Mouse (Mus musculus): ENCODE measurements around the gene Idua. TPM values are rescaled to one million over a fixed set of nuclear protein-coding genes. Genes with fewer than 3 reads are reported as not detected.

Gene Idua
- total RNA-seq, 4 experiments from 2014 or later: 17.9 to 27.3 (median 21.1) TPM

DNA sequence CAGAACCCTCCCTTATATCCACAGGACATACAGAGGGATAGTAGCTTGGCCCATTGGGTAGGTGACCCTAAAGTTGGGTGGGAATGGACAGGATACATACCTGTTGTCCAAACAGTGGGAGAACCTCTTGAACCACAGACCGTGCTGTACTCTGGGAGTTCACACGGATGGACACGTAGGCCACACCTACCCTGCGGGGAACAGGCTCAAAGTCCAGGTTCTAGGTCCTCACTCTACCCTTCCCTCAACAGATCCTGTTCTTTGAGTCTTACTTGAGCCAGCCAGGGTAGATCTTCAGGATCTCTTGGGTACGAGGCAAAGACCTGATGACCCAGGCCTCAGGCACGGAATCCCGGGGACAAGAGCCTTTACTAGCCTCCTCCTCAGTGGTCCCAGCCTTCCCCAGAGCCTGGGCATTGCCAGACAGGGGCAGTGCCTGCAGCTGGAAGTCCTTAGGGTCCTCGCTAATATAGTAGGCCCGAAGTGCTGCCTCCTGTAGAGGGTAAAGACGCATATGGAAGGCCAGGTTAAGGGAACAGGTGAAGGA, 5.6 kb upstream of the Idua start:
- no peak for DNase-seq (ENCODE audit: low spot score)

DNA sequence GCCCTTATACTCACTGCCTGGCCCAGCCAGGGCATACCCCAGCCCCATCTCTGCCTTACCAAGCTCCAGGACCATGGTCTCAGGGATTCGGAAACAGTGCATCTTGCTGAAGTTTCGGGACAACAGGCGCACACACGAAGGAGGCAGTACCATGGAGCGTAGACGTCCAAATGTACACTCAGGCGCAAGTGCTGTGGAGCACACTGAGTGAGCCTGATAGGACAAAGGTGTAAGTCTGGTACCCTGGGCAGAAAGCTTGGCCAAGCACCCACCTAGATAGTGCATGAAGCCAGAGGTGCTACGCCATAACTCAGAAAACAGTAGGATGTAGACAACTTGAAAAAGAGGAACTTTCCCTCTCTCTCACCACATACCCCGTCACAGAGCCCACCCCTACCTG, 4.8 kb upstream of the Idua start:
- no peak for DNase-seq (ENCODE audit: low spot score)

GRCm38 (mm10) chr5:108655891-108656650, 4.1 kb upstream of the Idua start:
- no peak for DNase-seq (ENCODE audit: low spot score)

GRCm38 (mm10) chr5:108657406-108657805, 2.7 kb upstream of the Idua start:
- DNase-seq (ENCODE audit: low spot score): no peak

DNA sequence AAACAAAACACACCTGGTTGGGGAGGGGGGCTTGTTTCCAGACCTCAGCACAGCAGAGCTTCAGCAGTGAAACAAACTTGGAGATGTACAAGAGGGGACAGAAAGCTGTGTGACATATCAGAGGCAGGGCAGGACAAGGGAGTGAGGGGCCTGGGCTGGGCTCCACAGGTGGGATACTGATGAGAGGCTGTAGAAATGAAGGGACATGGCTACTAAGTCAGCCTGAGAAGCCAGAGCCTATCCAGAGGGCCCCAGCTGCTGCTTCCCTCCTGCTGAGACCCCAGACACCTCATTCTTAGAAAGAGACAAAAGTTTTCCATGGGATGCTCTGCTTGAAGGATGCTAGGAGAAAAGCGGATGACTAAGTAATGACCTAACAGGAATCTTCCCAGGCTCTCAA, 1.5 kb upstream of the Idua start:
- no peak for DNase-seq (ENCODE audit: low spot score)

DNA sequence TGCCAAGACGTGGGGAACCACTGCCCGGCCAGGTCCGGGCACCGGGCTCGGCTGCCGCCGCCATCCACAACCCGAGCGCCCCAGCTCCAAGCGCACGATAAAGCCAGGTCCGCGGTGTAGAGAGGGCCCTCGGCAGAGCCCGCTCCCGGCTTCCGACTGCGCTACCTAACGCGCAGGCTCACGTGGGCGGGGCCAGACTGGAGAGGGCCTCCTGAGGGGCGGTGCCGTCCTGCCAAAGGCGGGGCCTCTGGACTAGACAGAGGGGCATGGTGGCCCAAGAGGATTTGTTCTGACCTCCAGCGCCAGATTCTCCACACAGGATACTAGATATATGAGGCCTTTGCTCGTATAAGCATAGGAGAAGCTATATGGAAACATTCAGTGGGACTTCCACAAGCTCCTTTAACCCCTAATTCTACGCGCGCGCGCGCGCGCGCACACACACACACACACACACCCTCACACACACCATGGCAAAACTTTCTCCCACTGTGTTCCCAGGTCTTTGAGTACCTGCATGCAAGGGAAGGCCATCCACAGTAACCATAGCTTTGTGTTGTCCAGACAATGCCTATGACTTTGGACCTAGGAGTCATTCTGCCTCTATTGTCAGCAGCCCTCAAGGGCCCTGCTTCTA, 619 bp downstream of the Idua start:
- peak; percentile 92 for DNase-seq (ENCODE audit: low spot score)

- DNase-seq (ENCODE audit: low spot score): no peak
Measured at GRCm38 (mm10) chr5:108662772-108663171, 2.6 kb downstream of the Idua start.

- no peak for DNase-seq (ENCODE audit: low spot score)
Measured at GRCm38 (mm10) chr5:108665066-108665465, 4.9 kb downstream of the Idua start.

DNA sequence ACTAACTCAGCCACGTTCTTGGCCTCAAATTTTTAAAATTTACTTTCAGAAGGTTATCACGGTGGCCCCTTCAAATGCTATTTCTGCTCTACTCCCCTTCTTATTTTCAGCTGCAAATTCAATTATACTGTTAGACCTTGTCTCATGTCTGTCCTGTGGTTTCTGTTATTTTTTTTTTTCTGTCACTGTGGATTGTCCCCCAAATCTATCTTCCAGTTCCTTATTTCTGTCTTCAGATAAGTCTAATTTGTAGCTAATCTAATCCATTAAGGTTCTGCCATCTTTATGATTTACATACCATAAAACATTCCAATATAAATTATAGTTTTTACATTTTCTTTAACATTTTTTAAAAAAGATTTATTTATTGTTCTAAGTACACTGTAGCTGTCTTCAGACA, 7.2 kb downstream of the Idua start:
- no peak for DNase-seq (ENCODE audit: low spot score)

DNA sequence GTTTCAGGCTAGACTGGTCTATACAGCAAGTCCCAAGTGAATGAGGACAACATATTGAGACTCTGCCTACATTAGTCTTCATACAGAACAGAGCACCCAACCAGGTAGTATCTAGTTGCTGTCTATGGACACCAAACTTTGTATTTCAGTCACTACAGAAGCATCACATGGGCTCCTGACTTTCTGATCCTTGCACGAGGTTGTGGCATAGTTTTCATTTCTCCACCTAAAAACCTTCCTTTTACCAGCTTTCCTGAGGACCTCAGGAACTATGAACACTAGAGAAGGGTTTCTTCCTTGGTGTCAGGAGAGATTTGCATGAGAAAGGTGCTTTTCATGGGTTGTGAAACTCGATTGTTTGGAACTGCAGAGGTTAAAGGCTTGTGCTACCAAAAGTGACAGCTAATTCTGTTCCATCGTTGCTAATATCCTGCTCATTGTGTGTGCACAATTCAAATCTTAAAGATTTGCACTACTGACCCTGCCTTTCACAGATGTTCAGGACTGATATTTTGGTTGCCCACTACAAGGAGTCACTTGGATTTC, 8.3 kb downstream of the Idua start:
- no peak for DNase-seq (ENCODE audit: low spot score)

DNA sequence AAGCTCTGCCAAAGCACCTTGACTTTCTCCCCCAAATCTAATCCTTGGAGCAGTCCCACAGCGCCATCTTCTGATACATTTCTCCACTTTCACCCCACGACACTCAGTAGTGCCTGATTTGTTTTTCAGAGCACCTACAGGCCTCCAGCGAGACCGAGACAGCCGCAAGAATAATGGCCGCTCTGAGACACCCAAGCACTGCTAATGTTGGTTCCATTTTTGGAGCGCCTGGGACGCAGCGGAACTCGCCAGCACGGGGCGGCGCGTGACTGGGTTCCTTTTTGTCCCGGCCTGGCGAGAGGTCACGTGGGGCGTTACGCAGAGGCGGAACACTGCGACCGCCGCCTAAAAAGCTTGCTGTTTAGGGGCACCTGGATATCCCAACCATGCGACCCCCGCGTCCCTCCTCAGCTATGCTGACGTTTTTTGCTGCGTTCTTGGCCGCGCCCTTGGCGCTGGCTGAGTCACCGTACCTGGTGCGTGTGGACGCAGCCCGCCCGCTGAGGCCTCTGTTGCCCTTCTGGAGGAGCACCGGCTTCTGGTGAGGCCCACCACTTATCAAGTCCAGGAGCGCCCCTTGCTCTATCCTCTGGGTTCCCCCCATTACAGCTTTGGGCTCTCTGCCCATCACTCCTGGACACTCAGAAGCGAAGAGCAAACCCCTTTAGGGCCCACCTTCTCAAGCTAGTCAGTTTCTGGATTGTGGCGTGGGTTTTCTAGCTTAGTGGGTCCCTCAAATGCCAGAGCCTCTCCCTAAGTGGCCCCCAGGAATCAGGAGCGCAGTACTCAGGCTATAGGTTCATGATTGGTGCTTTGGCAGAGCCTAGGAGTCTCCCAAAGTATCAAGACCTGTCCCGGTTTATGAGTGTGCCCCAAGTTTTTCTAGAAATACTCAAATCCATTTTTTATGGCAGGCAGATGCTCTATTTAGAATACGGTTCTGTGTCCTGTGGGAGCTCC, 9.1 kb downstream of the Idua start, which contains the start of gene Dgkq:
TSS of gene Dgkq (minus strand) at position 696 of the 960 bp plus-strand sequence.
- DNase-seq (ENCODE audit: low spot score): peak; percentile 95

GRCm38 (mm10) chr5:108669986-108670385, 9.9 kb downstream of the Idua start:
- DNase-seq (ENCODE audit: low spot score): no peak

- no peak for DNase-seq (ENCODE audit: low spot score)
Measured at GRCm38 (mm10) chr5:108670785-108671184, 10.7 kb downstream of the Idua start.

- DNase-seq (ENCODE audit: low spot score): no peak
Measured at GRCm38 (mm10) chr5:108671757-108672156, 11.6 kb downstream of the Idua start.

DNA sequence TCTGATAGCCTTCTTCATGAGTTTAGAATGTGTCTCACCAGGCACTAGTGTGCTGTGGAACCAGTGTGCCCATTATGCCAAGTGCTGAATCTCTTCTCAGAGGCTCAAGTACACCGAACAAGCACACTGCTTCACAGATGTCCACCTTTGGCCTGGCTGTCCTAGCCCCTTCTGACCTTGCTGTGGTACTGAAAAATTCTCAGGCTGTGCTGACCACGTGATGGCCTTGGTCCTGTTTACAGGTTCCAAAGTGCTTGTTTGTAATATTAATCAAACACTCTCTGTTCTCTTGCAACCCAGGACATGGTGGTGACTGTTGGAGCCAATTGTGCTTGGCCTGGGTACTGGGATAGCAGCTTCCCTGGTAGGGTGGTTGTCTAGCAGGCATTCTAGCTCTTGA, 14.5 kb downstream of the Idua start:
- DNase-seq (ENCODE audit: low spot score): no peak

DNA sequence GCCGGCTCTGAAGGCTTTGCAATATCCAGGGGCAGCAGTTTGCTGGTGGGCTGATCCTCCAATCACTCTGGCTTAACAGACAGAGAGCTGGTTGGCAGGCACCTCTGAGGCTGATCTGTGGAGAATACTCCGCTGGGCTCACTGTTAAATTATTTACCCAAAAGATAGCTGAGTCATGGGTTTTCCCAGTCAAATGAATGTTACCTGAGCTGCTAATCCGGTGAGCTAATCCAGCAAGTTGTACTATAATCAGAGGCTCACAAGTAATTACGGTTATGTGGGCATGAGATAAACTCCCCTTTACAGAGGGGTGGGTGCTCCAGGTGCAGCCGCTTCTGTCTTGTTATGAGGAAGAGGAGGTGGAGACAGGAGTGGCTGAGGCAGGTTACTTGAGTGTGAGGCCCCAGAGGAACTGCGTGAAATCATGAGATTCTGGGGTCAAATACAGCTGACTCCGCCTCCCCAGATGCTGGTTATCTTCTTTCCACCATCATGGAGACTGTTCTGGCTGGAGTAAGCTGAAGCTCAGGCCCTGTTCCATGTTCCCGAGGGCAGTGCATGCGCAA, 15.2 kb downstream of the Idua start, which contains the start of gene Slc26a1:
TSS of gene Slc26a1 (minus strand) at position 319 of the 566 bp plus-strand sequence.
- no peak for DNase-seq (ENCODE audit: low spot score)

- no peak for DNase-seq (ENCODE audit: low spot score)
Measured at GRCm38 (mm10) chr5:108676772-108677498, 16.8 kb downstream of the Idua start.

GRCm38 (mm10) chr5:108677605-108678295, 17.6 kb downstream of the Idua start:
- DNase-seq (ENCODE audit: low spot score): no peak

DNA sequence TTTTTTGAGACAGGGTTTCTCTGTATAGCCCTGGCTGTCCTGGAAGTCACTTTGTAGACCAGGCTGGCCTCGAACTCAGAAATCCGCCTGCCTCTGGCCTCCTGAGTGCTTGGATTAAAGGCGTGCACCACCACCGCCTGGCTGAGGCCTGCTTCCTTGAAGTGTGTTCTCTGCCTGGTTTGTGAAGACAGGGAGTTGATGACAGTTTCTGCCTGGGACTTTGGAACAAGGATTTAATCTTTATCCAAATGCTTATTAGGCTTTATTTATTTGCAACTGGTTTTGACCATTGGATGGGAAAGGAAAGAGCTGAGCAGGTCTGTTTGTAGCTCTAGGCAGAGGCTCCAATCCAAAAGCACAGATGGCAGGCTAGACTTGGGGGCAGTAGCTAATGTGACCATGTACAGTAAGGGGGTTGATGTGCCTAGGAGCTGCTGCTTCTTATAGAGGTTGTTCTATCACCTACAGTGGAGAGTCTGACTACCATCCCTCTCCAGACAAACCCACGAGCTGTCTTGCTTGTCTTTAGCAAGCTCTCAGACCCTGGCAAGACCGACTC, 18.2 kb downstream of the Idua start:
- no peak for DNase-seq (ENCODE audit: low spot score)
